Mouse (Mus musculus) MEL (cell line): ENCODE results near the gene Fgfr2.

Experiments used
- CTCF ChIP-seq, 3 experiments: IDR thresholded peaks in 2 of 3; conservative IDR thresholded peaks in 1 of 3; 2 replicates each; pipeline ENCODE4 v1.5.1; 2011 to 2012; ENCODE audit warnings: low read length in 3 of 3, low read depth in 2 of 3, mild to moderate bottlenecking in 2 of 3, improper control_type of control experiment in 1 of 3, inconsistent platforms in 1 of 3, mixed read lengths in 1 of 3, moderate library complexity in 1 of 3; ENCODE audit not compliant: control insufficient read depth in 1 of 3, insufficient read depth in 1 of 3, poor library complexity in 1 of 3, severe bottlenecking in 1 of 3
- EP300 ChIP-seq, 2 experiments: IDR thresholded peaks; 2 replicates each; pipeline ENCODE4 v1.6.1; 2011; ENCODE audit warnings: improper control_type of control experiment in 2 of 2, low read length in 2 of 2, low read depth in 1 of 2, mild to moderate bottlenecking in 1 of 2
- GATA1 ChIP-seq: IDR thresholded peaks from 2 replicates; pipeline ENCODE4 v1.6.1; 2011; ENCODE audit warnings: low read depth, low read length, improper control_type of control experiment
- MXI1 ChIP-seq: IDR thresholded peaks from 2 replicates; pipeline ENCODE4 v1.6.1; 2011; ENCODE audit warnings: mild to moderate bottlenecking, low read depth, low read length, improper control_type of control experiment
- POLR2A ChIP-seq, 2 experiments: IDR thresholded peaks; 2 replicates each; pipeline ENCODE4 v1.6.1; 2011 to 2012; ENCODE audit warnings: low read length in 2 of 2, mild to moderate bottlenecking in 2 of 2, control low read depth in 1 of 2, improper control_type of control experiment in 1 of 2, low read depth in 1 of 2, moderate library complexity in 1 of 2; ENCODE audit not compliant: control insufficient read depth in 1 of 2, insufficient read depth in 1 of 2, poor library complexity in 1 of 2
- SMC3 ChIP-seq: IDR thresholded peaks from 2 replicates; pipeline ENCODE4 v1.6.1; 2011; ENCODE audit warnings: low read depth, low read length, improper control_type of control experiment
- UBTF ChIP-seq: IDR thresholded peaks from 2 replicates; pipeline ENCODE4 v1.6.1; 2012; ENCODE audit warnings: low read depth, mild to moderate bottlenecking, inconsistent platforms, low read length, improper control_type of control experiment, moderate library complexity, borderline replicate concordance; ENCODE audit not compliant: insufficient read depth
- USF1 ChIP-seq: IDR thresholded peaks from 2 replicates; pipeline ENCODE4 v1.6.1; 2014; ENCODE audit warnings: low read depth, mild to moderate bottlenecking, inconsistent platforms, low read length, improper control_type of control experiment, moderate library complexity
- ZKSCAN1 ChIP-seq: IDR thresholded peaks from 2 replicates; pipeline ENCODE4 v1.6.1; 2012; ENCODE audit warnings: low read depth, mild to moderate bottlenecking, inconsistent platforms, low read length, improper control_type of control experiment, moderate library complexity
- ZNF384 ChIP-seq: IDR thresholded peaks from 2 replicates; pipeline ENCODE4 v1.6.1; 2012; ENCODE audit warnings: low read depth, mild to moderate bottlenecking, inconsistent platforms, low read length, improper control_type of control experiment

GRCm38 (mm10) chr7:132884031-132884430 is 239.1 kb downstream of the Fgfr2 start:
- TF ChIP-seq CTCF (IDR thresholded peaks at IDR 0.05 in 2 of 3, conservative IDR thresholded peaks at IDR 0.05 in 1 of 3; ENCODE audit: control insufficient read depth in 1 of 3, insufficient read depth in 1 of 3, low read depth in 2 of 3, low read length in 3 of 3, poor library complexity in 1 of 3, severe bottlenecking in 1 of 3) (peak in 2 of 3 experiments; percentile 13 to 14; a peak in 1 of 6 replicates), ZNF384 (no peak), ZKSCAN1 (no peak), USF1 (no peak), EP300 (IDR thresholded peaks at IDR 0.05; ENCODE audit: low read depth in 1 of 2, low read length in 2 of 2) (no peak), SMC3 (no peak), UBTF (no peak), MXI1 (no peak), POLR2A (IDR thresholded peaks at IDR 0.05; ENCODE audit: control insufficient read depth in 1 of 2, insufficient read depth in 1 of 2, low read depth in 1 of 2, low read length in 2 of 2, poor library complexity in 1 of 2) (no peak), GATA1 (no peak)
